Mouse (Mus musculus): Measurements from ENCODE around the gene Nfyc.

Gene Nfyc

GRCm38 (mm10) chr4:120716141-120716571 lies 115.2 kb downstream of the Nfyc start:
- DNase-seq (ENCODE audit: low spot score), result peak; percentile 29

GRCm38 (mm10) chr4:120713856-120714497 lies 117.4 kb downstream of the Nfyc start:
- DNase-seq (ENCODE audit: low spot score), result no peak

- no peak for DNase-seq (ENCODE audit: low spot score)
These were observed 118.4 kb downstream of the Nfyc start for GRCm38 (mm10) chr4:120713021-120713420.

- no peak for DNase-seq (ENCODE audit: low spot score)
These were observed 119.1 kb downstream of the Nfyc start for GRCm38 (mm10) chr4:120712236-120712635.
